Mouse (Mus musculus) CH12.LX (cell line): Measurements from ENCODE around the gene Mvb12b.

Experiments
- ELF1 ChIP-seq: IDR thresholded peaks from 2 replicates; pipeline ENCODE4 v1.6.1; 2014; ENCODE audit warnings: low read depth, mild to moderate bottlenecking, inconsistent platforms, low read length, improper control_type of control experiment
- MAFK ChIP-seq: IDR thresholded peaks from 2 replicates; pipeline ENCODE4 v1.6.1; 2011; ENCODE audit warnings: low read length, improper control_type of control experiment; ENCODE audit not compliant: insufficient replicate concordance

GRCm38 (mm10) chr2:33887328-33888099, at the start of gene Mvb12b:
- TF ChIP-seq ELF1, result 0 out of 2 replicates have a peak, but pooled peaks have one; percentile 37
- TF ChIP-seq MAFK, result no peak
